Mouse (Mus musculus) liver, adult 2 months (tissue): ENCODE measurements around the gene Ankrd23. TPM values are rescaled to one million over a fixed set of nuclear protein-coding genes. Genes with fewer than 3 reads are reported as not detected.

Experiments used
- DNase-seq: peaks from one replicate; pipeline ENCODE4 v3.0.0-alpha.2; 2011; ENCODE audit warnings: low read depth, low spot score; ENCODE audit errors: extremely low read depth
- H3K27ac ChIP-seq: fragments of 200-500 bp; replicated peaks from 2 replicates; pipeline ENCODE4 v1.5.1; 2012; ENCODE audit warnings: low read depth, mild to moderate bottlenecking, control low read depth, inconsistent platforms, low read length; ENCODE audit not compliant: insufficient read depth
- H3K27me3 ChIP-seq: fragments of 200-500 bp; 2 replicates; pipeline ENCODE4 v1.6.1; 2012; ENCODE audit warnings: mild to moderate bottlenecking, moderate library complexity, low read length, inconsistent platforms; ENCODE audit not compliant: control insufficient read depth, insufficient read depth
- H3K36me3 ChIP-seq: fragments of 200-500 bp; 2 replicates; pipeline ENCODE4 v1.6.1; 2012; ENCODE audit warnings: low read length, inconsistent platforms; ENCODE audit not compliant: control insufficient read depth, insufficient read depth
- H3K4me1 ChIP-seq: fragments of 200-500 bp; 2 replicates; pipeline ENCODE4 v1.6.1; 2011; ENCODE audit warnings: low read length; ENCODE audit not compliant: control insufficient read depth, insufficient read depth
- H3K4me3 ChIP-seq: fragments of 200-500 bp; 2 replicates; pipeline ENCODE4 v1.5.1; 2011; ENCODE audit warnings: low read depth, mild to moderate bottlenecking, control low read depth, low read length, moderate library complexity; ENCODE audit not compliant: insufficient read depth
- H3K79me2 ChIP-seq: fragments of 200-500 bp; 2 replicates; pipeline ENCODE4 v1.6.1; 2012; ENCODE audit warnings: inconsistent platforms, mild to moderate bottlenecking, low read length, moderate library complexity; ENCODE audit not compliant: control insufficient read depth, insufficient read depth
- H3K9ac ChIP-seq: fragments of 200-500 bp; 2 replicates; pipeline ENCODE4 v1.6.1; 2012; ENCODE audit warnings: low read depth, mild to moderate bottlenecking, control low read depth, inconsistent platforms, low read length
- CTCF ChIP-seq: fragments of 200-500 bp; IDR thresholded peaks from 2 replicates; pipeline ENCODE4 v1.5.1; 2011; ENCODE audit warnings: low read depth, low read length, control low read depth
- POLR2A ChIP-seq: fragments of 200-500 bp; IDR thresholded peaks from 2 replicates; pipeline ENCODE4 v1.6.1; 2011; ENCODE audit warnings: low read length, control low read depth; ENCODE audit not compliant: insufficient read depth; ENCODE audit errors: extremely low read depth
- WGBS: fragments of 180-500 bp; shearing (Covaris S2); methylation state at CpG from one replicate; pipeline ENCODE4 v1.1.7; 2018; 5-methylcytosine and 5-hydroxymethylcytosine counted together
- polyA plus RNA-seq: library from polyadenylated mRNA; depleted of rRNA; stranded (reverse); fragments of >200 nt; gene quantifications from 2 replicates; pipeline ENCODE4 v1.2.3, GENCODE M21; 2012
- total RNA-seq: library from RNA; depleted of rRNA; stranded (reverse); fragments of >200 nt; gene quantifications from 2 replicates; pipeline ENCODE4 v1.2.3, GENCODE M21; 2014

Ankrd23 gene
- total and polyA plus RNA-seq, 2 experiments = 1.8 to 5.1 TPM

DNA sequence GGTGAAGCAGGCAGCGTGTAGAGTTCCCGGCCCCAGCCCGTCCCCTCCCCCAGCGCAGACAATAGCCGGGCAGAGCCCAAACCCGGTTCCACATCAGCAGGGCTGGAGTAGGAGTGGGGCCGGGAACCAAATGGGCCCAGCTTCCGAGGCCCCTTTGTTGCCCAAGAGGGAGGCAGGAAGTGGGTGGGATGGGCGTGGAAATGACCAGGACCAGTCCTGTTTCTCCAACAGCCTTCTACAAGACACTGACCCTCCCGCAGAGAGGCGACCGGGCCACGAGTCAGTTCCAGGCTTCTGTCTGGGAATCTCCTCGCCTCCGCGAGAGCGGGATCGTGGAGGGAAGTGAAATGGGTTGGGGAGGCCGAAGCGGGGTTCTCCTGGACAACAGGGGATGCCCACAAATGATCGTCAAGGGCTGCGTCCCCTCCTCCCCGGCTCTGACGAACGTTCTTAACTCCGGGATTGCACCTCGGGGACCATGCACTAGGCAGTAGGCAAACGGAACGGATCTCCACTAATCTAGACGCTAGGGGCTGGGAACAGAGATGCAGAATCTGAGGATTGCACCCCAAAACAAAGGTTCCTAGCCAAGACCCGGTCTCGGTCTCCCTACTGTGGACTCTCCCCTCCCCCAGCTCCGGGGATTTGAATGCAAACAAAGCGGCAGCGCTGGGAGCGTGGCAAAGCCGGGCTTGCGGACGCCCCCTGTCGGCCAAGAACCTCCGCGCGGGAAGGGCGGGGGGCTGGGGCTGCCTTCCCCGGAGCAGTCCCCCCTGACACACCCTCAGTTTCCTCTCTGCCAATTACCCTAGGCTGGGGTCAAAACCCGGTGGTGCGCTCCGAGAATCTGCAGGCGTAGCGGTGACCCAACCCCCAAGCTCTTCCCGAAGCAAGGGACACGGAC is 20.1 kb upstream of the Ankrd23 start:
- 2% methylated on average over 52 of the region's 52 CpGs for WGBS
- no peaks in the 10 kb centered on the region for H3K36me3 ChIP-seq
- H3K4me1 ChIP-seq = peaks cover 5% of the 10 kb centered on the region; the same call in 1 of the 2 replicates
- peak overlapping the region; percentile 74 for H3K27ac ChIP-seq
- no peaks in the 10 kb centered on the region for H3K79me2 ChIP-seq
- H3K27me3 ChIP-seq = no peaks in the 10 kb centered on the region
- H3K4me3 ChIP-seq = peak overlapping the region; percentile 74
- peak; percentile 55 for DNase-seq
- H3K9ac ChIP-seq = peak overlapping the region; percentile 99
- TF ChIP-seq POLR2A = peak; percentile 77; the same call in 1 of the 2 replicates
- peak; percentile 77 for TF ChIP-seq CTCF

DNA sequence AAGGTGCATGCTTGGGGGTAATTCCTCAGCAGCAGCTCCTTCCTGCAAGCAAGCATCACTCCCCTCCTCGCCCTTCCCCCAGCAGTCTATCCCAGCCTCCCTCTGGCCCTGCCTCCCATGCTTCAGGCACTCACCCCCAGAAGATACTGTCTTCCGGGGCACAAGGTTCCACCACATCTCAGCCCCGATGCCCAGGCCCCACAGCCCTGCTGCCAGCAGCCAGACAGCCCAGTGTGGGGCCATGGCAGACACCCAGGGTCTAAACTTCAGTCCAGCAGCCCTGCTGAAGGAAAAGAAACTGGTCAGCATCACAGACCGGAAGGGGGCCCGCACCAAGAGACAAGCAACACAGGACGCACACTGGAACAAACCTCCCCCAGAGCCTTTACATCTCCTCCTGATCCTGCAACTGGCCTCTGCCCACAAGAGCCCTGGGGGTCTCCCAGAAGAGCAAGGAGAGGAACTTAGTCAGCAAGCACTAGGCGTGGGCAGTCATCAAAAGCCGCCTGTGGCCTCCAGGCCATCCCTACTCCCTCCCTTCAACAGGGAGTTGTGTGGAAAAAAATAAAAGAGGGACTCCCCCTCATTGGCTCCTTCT is 19.2 kb upstream of the Ankrd23 start:
- peak overlapping the region; percentile 73 for H3K27ac ChIP-seq
- H3K9ac ChIP-seq = peak overlapping the region; percentile 99
- peaks cover 5% of the 10 kb centered on the region; the same call in 1 of the 2 replicates for H3K4me1 ChIP-seq
- H3K36me3 ChIP-seq = 0 out of 2 replicates have a peak, but pooled peaks cover 2% of the 10 kb centered on the region
- WGBS = 66% methylated on average over 8 of the region's 8 CpGs
- TF ChIP-seq POLR2A = no peak
- no peak for TF ChIP-seq CTCF
- H3K4me3 ChIP-seq = peak overlapping the region; percentile 74
- no peaks in the 10 kb centered on the region for H3K79me2 ChIP-seq
- no peak for DNase-seq
- H3K27me3 ChIP-seq = no peaks in the 10 kb centered on the region

DNA sequence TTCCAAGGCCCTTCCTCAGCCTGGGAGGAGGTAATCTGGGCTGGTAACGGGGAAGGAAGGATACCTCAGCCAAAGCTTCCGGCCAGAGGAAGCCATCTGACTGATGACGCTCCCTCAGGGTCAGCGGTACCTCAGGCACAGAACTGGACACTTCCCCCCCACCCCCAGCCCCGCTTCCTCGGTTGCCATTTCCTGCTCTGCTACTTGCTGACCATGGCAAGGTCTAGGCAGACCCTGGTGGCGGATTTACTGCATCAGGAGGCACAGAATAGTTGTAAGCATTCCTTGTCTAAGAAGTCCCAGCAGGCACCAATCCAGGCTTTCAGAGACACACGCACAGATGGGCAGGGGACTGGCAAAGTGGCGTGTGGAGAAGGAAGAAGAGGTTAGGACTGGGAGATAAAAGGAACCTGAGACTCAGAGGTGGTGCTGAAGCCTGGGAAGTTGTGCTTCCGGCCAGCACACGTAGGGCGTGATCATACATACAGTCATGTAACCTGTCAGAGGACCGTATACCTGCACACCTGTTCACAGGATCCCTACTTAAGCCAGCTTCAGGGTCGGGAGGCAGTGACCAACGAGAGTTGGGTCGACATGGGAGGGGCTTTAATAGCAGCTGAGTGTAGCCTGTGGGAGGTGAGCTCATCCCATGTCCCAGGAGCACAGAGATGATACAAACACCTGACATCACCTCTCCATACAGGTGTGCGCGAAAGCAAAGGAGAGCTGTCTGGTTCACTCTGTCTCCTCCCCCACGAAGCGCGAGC is 18.1 kb upstream of the Ankrd23 start:
- DNase-seq = no peak
- WGBS = 71% methylated on average over 21 of the region's 21 CpGs
- no peaks in the 10 kb centered on the region for H3K79me2 ChIP-seq
- H3K4me3 ChIP-seq = no peak overlapping the region; the same call in 1 of the 2 replicates
- TF ChIP-seq CTCF = no peak
- no peak for TF ChIP-seq POLR2A
- H3K9ac ChIP-seq = peak overlapping the region; percentile 24; the same call in 1 of the 2 replicates
- peaks cover 5% of the 10 kb centered on the region; the same call in 1 of the 2 replicates for H3K4me1 ChIP-seq
- no peaks in the 10 kb centered on the region for H3K27me3 ChIP-seq
- peak overlapping the region; percentile 42 for H3K27ac ChIP-seq
- H3K36me3 ChIP-seq = 0 out of 2 replicates have a peak, but pooled peaks cover 2% of the 10 kb centered on the region

DNA sequence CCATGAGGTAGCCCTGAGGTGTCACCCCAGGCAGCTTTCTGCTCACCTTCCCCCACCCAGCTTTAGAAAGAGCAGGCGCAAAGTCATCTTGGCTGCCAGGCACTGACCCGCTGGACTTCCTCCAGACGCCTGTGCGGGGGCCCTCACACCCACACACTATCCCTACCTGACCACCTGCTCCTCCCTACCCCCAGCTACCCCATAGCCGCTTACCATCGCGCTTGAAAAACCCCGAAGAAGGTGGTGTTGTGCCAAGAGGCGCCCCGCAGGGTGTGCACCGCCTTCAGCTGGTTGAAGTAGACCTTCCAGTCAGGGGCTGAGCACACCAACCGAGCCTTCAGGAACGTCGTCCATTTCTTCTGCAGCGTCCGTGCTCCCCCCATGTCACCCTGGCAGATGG is 15.8 kb upstream of the Ankrd23 start:
- Histone ChIP-seq H3K4me3 (no peak overlapping the region), H3K4me1 (peaks cover 5% of the 10 kb centered on the region; the same call in 1 of the 2 replicates), H3K9ac (no peak overlapping the region), H3K36me3 (0 out of 2 replicates have a peak, but pooled peaks cover 2% of the 10 kb centered on the region), H3K27me3 (no peaks in the 10 kb centered on the region), H3K79me2 (no peaks in the 10 kb centered on the region), H3K27ac (no peak overlapping the region)
- TF ChIP-seq POLR2A = no peak
- no peak for TF ChIP-seq CTCF
- 89% methylated on average over 16 of the region's 16 CpGs for WGBS
- no peak for DNase-seq

DNA sequence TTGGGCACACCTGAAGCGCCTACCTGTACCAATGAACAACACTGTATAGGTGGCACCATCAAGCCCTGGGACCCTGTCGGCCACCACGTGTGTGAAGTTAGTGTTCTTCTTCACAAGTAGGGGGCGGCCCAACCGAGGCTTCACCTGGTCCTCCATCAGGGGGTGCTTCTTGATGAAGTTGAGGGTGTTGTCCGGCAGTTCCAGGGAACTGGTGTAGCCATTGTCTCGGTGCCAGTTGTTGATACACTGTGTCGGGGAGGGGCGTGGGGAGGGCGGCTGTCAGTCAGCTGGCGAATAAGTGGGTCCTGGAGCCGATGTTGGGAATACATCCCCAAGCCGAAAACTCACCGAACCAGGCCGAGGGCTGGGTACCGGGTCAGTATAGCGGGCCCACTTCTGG is 15.2 kb upstream of the Ankrd23 start:
- no peak for DNase-seq
- Histone ChIP-seq H3K27ac (no peak overlapping the region), H3K27me3 (no peaks in the 10 kb centered on the region), H3K4me1 (peaks cover 5% of the 10 kb centered on the region; the same call in 1 of the 2 replicates), H3K4me3 (no peak overlapping the region), H3K36me3 (0 out of 2 replicates have a peak, but pooled peaks cover 2% of the 10 kb centered on the region), H3K79me2 (no peaks in the 10 kb centered on the region; the same call in 1 of the 2 replicates), H3K9ac (no peak overlapping the region)
- 93% methylated on average over 17 of the region's 17 CpGs for WGBS
- TF ChIP-seq POLR2A (no peak), CTCF (no peak)
